Mouse (Mus musculus) liver, postnatal 0 days (tissue): ENCODE results near the gene Ptbp2. TPM values are rescaled to one million over a fixed set of nuclear protein-coding genes. Genes with fewer than 3 reads are reported as not detected.

Source experiments
- ATAC-seq: fragments of 200-750 bp; cut with Nextera tagmentation; 2 replicates; pipeline ENCODE4 v1.8.0; 2017; ENCODE audit warnings: mild to moderate bottlenecking, moderate library complexity
- DNase-seq: peaks from one replicate; pipeline ENCODE4 v3.0.0-alpha.2; 2016
- H3K27ac ChIP-seq: fragments of 300-500 bp; sonication (generic); 2 replicates; pipeline ENCODE4 v1.5.1; 2014; ENCODE audit warnings: antibody characterized with exemption, moderate library complexity, mild to moderate bottlenecking, low read depth
- H3K27me3 ChIP-seq: fragments of 300-500 bp; sonication (generic); 2 replicates; pipeline ENCODE4 v1.6.1; 2014; ENCODE audit warnings: low read length, control low read depth, mixed read lengths; ENCODE audit not compliant: insufficient read depth
- H3K36me3 ChIP-seq: fragments of 300-500 bp; sonication (generic); replicated peaks from 2 replicates; pipeline ENCODE4 v1.6.1; 2014; ENCODE audit warnings: mild to moderate bottlenecking, control low read depth, low read length, moderate library complexity, mixed read lengths; ENCODE audit not compliant: insufficient read depth
- H3K4me1 ChIP-seq: fragments of 300-500 bp; sonication (generic); 2 replicates; pipeline ENCODE4 v1.6.1; 2014; ENCODE audit warnings: antibody characterized with exemption, mild to moderate bottlenecking, control low read depth; ENCODE audit not compliant: insufficient read depth
- H3K4me2 ChIP-seq: fragments of 300-500 bp; sonication (generic); 2 replicates; pipeline ENCODE4 v1.6.1; 2014; ENCODE audit warnings: low read depth, mild to moderate bottlenecking, low read length, moderate library complexity, mixed read lengths
- H3K4me3 ChIP-seq: fragments of 300-500 bp; sonication (generic); 2 replicates; pipeline ENCODE4 v1.5.1; 2014; ENCODE audit warnings: low read depth, low read length
- H3K9ac ChIP-seq: fragments of 300-500 bp; sonication (generic); replicated peaks from 2 replicates; pipeline ENCODE4 v1.6.1; 2014; ENCODE audit warnings: mild to moderate bottlenecking, moderate library complexity
- H3K9me3 ChIP-seq: fragments of 300-500 bp; sonication (generic); 2 replicates; pipeline ENCODE4 v1.6.1; 2016; ENCODE audit warnings: mild to moderate bottlenecking, control low read depth, low read length, mixed read lengths
- CTCF ChIP-seq: sonication (generic); IDR thresholded peaks from 2 replicates; pipeline ENCODE4 v1.5.1; 2016; ENCODE audit warnings: antibody characterized with exemption, low read depth
- EP300 ChIP-seq: IDR thresholded peaks from 2 replicates; pipeline ENCODE4 v1.6.1; 2016; ENCODE audit warnings: antibody characterized with exemption, low read depth, mild to moderate bottlenecking
- WGBS: fragments of 180-500 bp; shearing (Covaris S2); extraction: QIAGEN DNeasy Blood & Tissue Kit; methylation state at CpG from one replicate; pipeline ENCODE4 v1.1.7; 2014; ENCODE audit not compliant: insufficient replicate concordance; 5-methylcytosine and 5-hydroxymethylcytosine counted together
- polyA plus RNA-seq: library from polyadenylated mRNA; unstranded; fragments of >200 nt; fragmentation: Nextera tagmentation; extraction: Ambion mirVana; gene quantifications from 2 replicates; pipeline ENCODE4 v1.2.1, GENCODE M21; 2015

Ptbp2 gene
- 8.1 and 9.1 TPM in 2 replicates for polyA plus RNA-seq

DNA sequence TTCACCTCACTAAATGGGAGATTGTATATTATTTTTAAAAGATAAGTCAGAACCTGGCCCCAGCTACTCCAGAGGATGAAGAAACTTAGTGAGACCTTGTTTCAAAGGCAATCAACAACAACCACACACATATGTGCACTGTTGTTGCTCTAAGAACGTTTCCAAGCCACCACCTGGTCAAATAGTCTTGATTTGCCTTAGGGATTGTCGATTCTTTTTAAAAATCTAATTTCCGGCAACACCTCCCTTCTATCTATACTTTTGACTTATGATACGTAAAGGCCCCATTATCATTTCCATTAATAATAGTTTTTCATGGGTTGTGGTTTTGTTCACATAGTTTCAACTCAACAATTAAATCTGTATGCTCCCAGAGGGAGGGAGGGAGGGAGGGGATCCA, at the start of gene Ptbp2:
TSS of gene Ptbp2 (minus strand) at position 101 of the 400 bp plus-strand sequence.
- Histone ChIP-seq H3K4me3 (peak within 1 kb of the TSS; percentile 95), H3K4me2 (peak within 1 kb of the TSS; percentile 82), H3K9ac (peak within 1 kb of the TSS; percentile 98), H3K4me1 (0 out of 2 replicates have a peak, but pooled peaks cover 6% of the 10 kb centered on the region), H3K36me3 (no peaks in the 10 kb centered on the region; the same call in 1 of the 2 replicates), H3K27me3 (no peaks in the 10 kb centered on the region), H3K27ac (peak within 1 kb of the TSS; percentile 96), H3K9me3 (no peaks in the 10 kb centered on the region)
- 78% methylated on average over 4 of the region's 4 CpGs for WGBS
- TF ChIP-seq CTCF (no peak), EP300 (no peak)
- DNase-seq (no peak), ATAC-seq (no peak)

DNA sequence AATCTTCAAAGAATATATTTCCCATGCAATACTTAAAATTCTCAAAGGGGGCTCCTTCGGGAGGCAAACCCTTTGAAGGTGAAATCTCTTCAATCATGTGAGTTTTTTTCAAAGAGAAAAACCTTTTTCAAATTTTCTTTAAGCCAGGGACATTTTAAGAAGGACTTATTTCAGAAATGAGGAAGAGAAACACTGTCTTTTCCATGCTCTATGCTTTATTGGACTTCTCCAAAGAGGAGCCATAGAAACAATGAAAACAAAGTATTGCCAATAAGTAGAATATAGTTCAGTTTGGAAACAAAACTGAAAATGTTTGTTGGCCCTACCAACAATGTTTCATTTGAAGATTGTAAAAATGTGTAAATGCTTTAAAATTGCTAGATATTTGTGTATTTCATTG, 30.4 kb upstream of the Ptbp2 start:
- 62% methylated on average over 1 of the region's 1 CpGs for WGBS
- H3K9me3 ChIP-seq = no peaks in the 10 kb centered on the region
- TF ChIP-seq CTCF (no peak), EP300 (no peak)
- no peaks in the 10 kb centered on the region for H3K27me3 ChIP-seq
- no peak for DNase-seq
- H3K4me2 ChIP-seq = no peak overlapping the region
- no peak overlapping the region for H3K9ac ChIP-seq
- H3K4me3 ChIP-seq = no peak overlapping the region
- no peak for ATAC-seq
- H3K27ac ChIP-seq = no peak overlapping the region
- no peaks in the 10 kb centered on the region for H3K4me1 ChIP-seq
- no peaks in the 10 kb centered on the region for H3K36me3 ChIP-seq

DNA sequence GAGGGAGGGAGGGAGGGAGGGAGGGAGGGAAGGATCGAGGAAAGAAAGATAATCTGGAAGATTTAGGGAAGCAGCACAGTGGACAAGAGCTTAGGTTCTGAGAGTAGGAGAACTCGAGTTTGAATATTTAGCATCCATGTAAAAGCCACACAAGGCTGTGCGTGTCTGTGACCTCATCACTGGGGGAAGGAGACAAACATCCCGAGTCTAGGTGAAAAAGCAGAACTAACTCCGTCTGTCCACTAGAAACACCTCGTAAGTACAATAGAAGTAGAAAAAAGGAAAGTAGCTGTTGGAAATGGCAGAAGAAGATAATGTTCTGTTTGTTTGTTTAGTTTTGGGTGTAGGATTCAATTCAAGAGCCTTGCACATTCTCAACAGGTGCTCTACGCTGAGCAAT, 21.9 kb upstream of the Ptbp2 start:
- Histone ChIP-seq H3K9ac (no peak overlapping the region), H3K27ac (no peak overlapping the region), H3K27me3 (no peaks in the 10 kb centered on the region), H3K4me3 (no peak overlapping the region), H3K9me3 (no peaks in the 10 kb centered on the region), H3K4me1 (no peaks in the 10 kb centered on the region), H3K4me2 (no peak overlapping the region), H3K36me3 (no peaks in the 10 kb centered on the region)
- no peak for ATAC-seq
- WGBS = 36% methylated on average over 7 of the region's 7 CpGs
- DNase-seq = no peak
- TF ChIP-seq CTCF (no peak), EP300 (no peak)

DNA sequence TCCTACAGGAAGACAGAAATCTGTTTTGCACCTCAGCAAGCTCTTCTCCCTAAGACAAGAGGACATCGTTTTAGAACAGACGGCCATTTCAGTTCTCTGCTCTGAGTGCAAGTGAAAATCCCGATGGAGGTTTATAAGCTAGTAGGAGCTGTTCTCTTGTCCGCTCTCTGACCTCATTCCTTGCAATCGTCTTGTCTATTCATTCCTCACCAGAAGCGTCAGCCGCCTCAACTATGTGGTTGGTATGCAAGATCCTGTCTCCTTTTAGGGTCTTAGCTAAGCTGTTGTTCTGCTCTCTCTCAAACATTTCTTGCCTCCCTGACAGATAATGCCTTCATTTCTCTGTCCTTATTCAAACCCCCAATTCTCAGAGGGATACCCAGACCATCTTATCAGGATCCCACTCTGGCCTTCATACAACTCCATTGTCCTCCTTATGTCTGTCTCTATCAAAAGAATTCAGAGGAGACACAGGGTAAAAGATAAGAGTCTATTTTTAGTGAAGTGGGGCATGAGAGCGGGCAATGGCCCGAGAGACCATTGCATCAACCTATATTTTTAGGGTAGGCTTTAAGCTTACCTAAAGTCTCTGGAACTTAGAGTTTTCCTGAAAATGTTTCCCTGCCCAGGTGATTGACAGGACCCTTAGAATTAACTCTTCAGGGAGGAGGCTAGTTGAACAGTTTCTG, 10.6 kb upstream of the Ptbp2 start:
- H3K27ac ChIP-seq = no peak overlapping the region
- WGBS = 74% methylated on average over 9 of the region's 9 CpGs
- no peaks in the 10 kb centered on the region for H3K36me3 ChIP-seq
- no peak for ATAC-seq
- H3K9ac ChIP-seq = no peak overlapping the region
- TF ChIP-seq EP300 (no peak), CTCF (no peak)
- no peak overlapping the region for H3K4me3 ChIP-seq
- no peak overlapping the region for H3K4me2 ChIP-seq
- no peaks in the 10 kb centered on the region for H3K4me1 ChIP-seq
- no peaks in the 10 kb centered on the region for H3K27me3 ChIP-seq
- no peak for DNase-seq
- H3K9me3 ChIP-seq = no peaks in the 10 kb centered on the region

DNA sequence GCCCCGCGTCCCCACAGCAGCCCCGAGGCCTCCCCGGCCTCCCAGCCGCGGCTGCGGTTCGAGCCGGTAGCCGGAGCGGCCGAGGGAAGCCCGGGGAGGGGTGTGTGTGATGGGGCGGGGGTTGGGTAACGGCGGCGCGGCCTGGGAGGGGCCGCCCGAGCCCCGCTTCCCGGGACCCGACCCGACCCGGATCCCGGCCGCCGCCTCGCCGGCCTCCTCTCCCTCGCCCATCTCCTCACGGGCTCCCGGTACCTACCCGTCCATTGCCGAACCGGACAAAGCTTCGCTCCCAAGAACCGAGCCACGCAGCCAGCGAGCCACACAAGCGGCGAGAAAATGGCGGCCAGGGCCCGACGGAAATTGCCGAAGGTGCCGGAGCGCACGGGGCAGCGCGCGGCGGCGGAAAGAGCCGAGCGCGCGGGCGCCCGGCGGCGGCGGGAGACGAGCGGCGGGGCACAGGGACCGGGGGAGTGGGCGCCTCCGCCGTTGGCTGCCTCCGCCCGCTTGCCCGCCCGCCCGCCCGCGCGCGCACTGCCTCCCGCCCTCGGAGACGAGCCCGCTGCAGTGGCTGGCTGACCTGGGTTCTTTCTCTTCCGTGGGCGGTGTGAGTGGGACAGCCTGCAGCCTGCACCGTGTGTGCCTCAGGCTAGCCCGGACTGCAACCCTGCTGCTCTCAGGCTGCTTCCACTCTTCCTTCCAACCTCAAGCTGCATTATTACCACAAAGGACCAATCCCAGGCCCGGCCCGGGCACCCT, 1.1 kb downstream of the Ptbp2 start:
- Histone ChIP-seq H3K9ac (peak overlapping the region; percentile 98), H3K36me3 (no peaks in the 10 kb centered on the region; the same call in 1 of the 2 replicates), H3K27ac (peak overlapping the region; percentile 96), H3K4me3 (peak overlapping the region; percentile 95), H3K4me2 (peak overlapping the region; percentile 82), H3K4me1 (peaks cover 12% of the 10 kb centered on the region), H3K9me3 (no peaks in the 10 kb centered on the region), H3K27me3 (no peaks in the 10 kb centered on the region)
- ATAC-seq (peak; percentile 91), DNase-seq (peak; percentile 87)
- TF ChIP-seq CTCF (no peak), EP300 (no peak)
- WGBS = 4% methylated on average over 37 of the region's 89 CpGs
